Mouse (Mus musculus) embryonic facial prominence, embryonic 15.5 days (tissue): ENCODE data around the gene Dusp8. TPM values are rescaled to one million over a fixed set of nuclear protein-coding genes. Genes with fewer than 3 reads are reported as not detected.

Experiments used
- ATAC-seq: fragments of 200-750 bp; cut with Nextera tagmentation; 2 replicates; pipeline ENCODE4 v1.8.0; 2017; ENCODE audit warnings: low read depth, moderate TSS enrichment; ENCODE audit not compliant: insufficient number of reproducible peaks, low FRiP score, low TSS enrichment
- H3K27ac ChIP-seq: fragments of 300-500 bp; sonication (generic); replicated peaks from 2 replicates; pipeline ENCODE4 v1.5.1; 2015; ENCODE audit warnings: mild to moderate bottlenecking, inconsistent platforms
- H3K27me3 ChIP-seq: fragments of 300-500 bp; sonication (generic); 2 replicates; pipeline ENCODE4 v1.6.1; 2015; ENCODE audit warnings: inconsistent platforms
- H3K36me3 ChIP-seq: fragments of 300-500 bp; sonication (generic); 2 replicates; pipeline ENCODE4 v1.6.1; 2015; ENCODE audit warnings: mild to moderate bottlenecking, inconsistent platforms
- H3K4me1 ChIP-seq: fragments of 300-500 bp; sonication (generic); 2 replicates; pipeline ENCODE4 v1.6.1; 2015; ENCODE audit warnings: inconsistent platforms
- H3K4me2 ChIP-seq: fragments of 300-500 bp; sonication (generic); replicated peaks from 2 replicates; pipeline ENCODE4 v1.6.1; 2015; ENCODE audit warnings: mild to moderate bottlenecking, inconsistent platforms
- H3K4me3 ChIP-seq: fragments of 300-500 bp; sonication (generic); replicated peaks from 2 replicates; pipeline ENCODE4 v1.5.1; 2015; ENCODE audit warnings: mild to moderate bottlenecking, inconsistent platforms
- H3K9ac ChIP-seq: fragments of 300-500 bp; sonication (generic); 2 replicates; pipeline ENCODE4 v1.6.1; 2015; ENCODE audit warnings: inconsistent platforms
- H3K9me3 ChIP-seq: fragments of 300-500 bp; sonication (generic); replicated peaks from 2 replicates; pipeline ENCODE4 v1.6.1; 2016; ENCODE audit warnings: inconsistent platforms
- WGBS: fragments of 180-500 bp; shearing (Covaris S2); methylation state at CpG from one replicate; pipeline ENCODE4 v1.1.7; 2015; 5-methylcytosine and 5-hydroxymethylcytosine counted together
- polyA plus RNA-seq: library from polyadenylated mRNA; unstranded; fragments of >200 nt; fragmentation: Nextera tagmentation; extraction: Ambion mirVana; gene quantifications from 2 replicates; pipeline ENCODE4 v1.2.1, GENCODE M21; 2015

The Dusp8 gene
- polyA plus RNA-seq, 1 experiment from 2014 or later, result 6.5 TPM

GRCm38 (mm10) chr7:142096701-142097100 is 1.1 kb upstream of the Dusp8 start:
- no peak for ATAC-seq
- Histone ChIP-seq H3K9ac (no peak overlapping the region), H3K36me3 (no peaks in the 10 kb centered on the region), H3K27me3 (peaks cover 57% of the 10 kb centered on the region), H3K4me1 (peaks cover 18% of the 10 kb centered on the region), H3K4me2 (no peak overlapping the region), H3K9me3 (no peaks in the 10 kb centered on the region), H3K4me3 (no peak overlapping the region), H3K27ac (no peak overlapping the region)
- 59% methylated on average over 4 of the region's 4 CpGs for WGBS

- peaks cover 22% of the 10 kb centered on the region for H3K4me1 ChIP-seq
- H3K4me2 ChIP-seq, result peak overlapping the region; percentile 92
- peak overlapping the region; percentile 50 for H3K9ac ChIP-seq
- H3K27ac ChIP-seq, result peak overlapping the region; percentile 22; the same call in 1 of the 2 replicates
- peak; percentile 5; the same call in 1 of the 2 replicates for ATAC-seq
- no peaks in the 10 kb centered on the region for H3K9me3 ChIP-seq
- H3K4me3 ChIP-seq, result peak overlapping the region; percentile 73
- no peaks in the 10 kb centered on the region for H3K36me3 ChIP-seq
- H3K27me3 ChIP-seq, result peaks cover 79% of the 10 kb centered on the region
- under 1% methylated on average over 89 of the region's 89 CpGs for WGBS
Measured at GRCm38 (mm10) chr7:142094301-142095143, 1.1 kb downstream of the Dusp8 start.

- no peak for ATAC-seq
- WGBS, result 21% methylated on average over 6 of the region's 6 CpGs
- peaks cover 86% of the 10 kb centered on the region for H3K27me3 ChIP-seq
Measured at GRCm38 (mm10) chr7:142093696-142094240, 1.9 kb downstream of the Dusp8 start.

GRCm38 (mm10) chr7:142092991-142093390 is 2.7 kb downstream of the Dusp8 start:
- peaks cover 94% of the 10 kb centered on the region for H3K27me3 ChIP-seq
- no peak for ATAC-seq
- no peak overlapping the region for H3K9ac ChIP-seq
- no peaks in the 10 kb centered on the region for H3K9me3 ChIP-seq
- peaks cover 35% of the 10 kb centered on the region for H3K4me1 ChIP-seq
- H3K4me3 ChIP-seq, result no peak overlapping the region
- H3K36me3 ChIP-seq, result no peaks in the 10 kb centered on the region
- no peak overlapping the region for H3K27ac ChIP-seq
- 24% methylated on average over 1 of the region's 1 CpGs for WGBS
- peak overlapping the region; percentile 15; the same call in 1 of the 2 replicates for H3K4me2 ChIP-seq

More at GRCm38 (mm10) chr7:142093696-142094240, 1.9 kb downstream of the Dusp8 start:
- H3K9ac ChIP-seq, result no peak overlapping the region
- peak overlapping the region; percentile 92 for H3K4me2 ChIP-seq
- H3K4me1 ChIP-seq, result peaks cover 30% of the 10 kb centered on the region
- H3K9me3 ChIP-seq, result no peaks in the 10 kb centered on the region
- peak overlapping the region; percentile 73 for H3K4me3 ChIP-seq
- H3K27ac ChIP-seq, result no peak overlapping the region
- H3K36me3 ChIP-seq, result no peaks in the 10 kb centered on the region

- peaks cover 3% of the 10 kb centered on the region; the same call in 1 of the 2 replicates for H3K36me3 ChIP-seq
- no peak overlapping the region for H3K4me3 ChIP-seq
- H3K27ac ChIP-seq, result no peak overlapping the region
- no peak overlapping the region for H3K9ac ChIP-seq
- WGBS, result 17% methylated on average over 4 of the region's 4 CpGs
- H3K27me3 ChIP-seq, result peaks cover 93% of the 10 kb centered on the region
- no peak for ATAC-seq
- no peaks in the 10 kb centered on the region for H3K9me3 ChIP-seq
- peaks cover 35% of the 10 kb centered on the region for H3K4me1 ChIP-seq
- no peak overlapping the region for H3K4me2 ChIP-seq
Measured at GRCm38 (mm10) chr7:142091848-142092247, 3.8 kb downstream of the Dusp8 start.

GRCm38 (mm10) chr7:142089648-142090447 is 5.8 kb downstream of the Dusp8 start:
- Histone ChIP-seq H3K4me2 (no peak overlapping the region), H3K27me3 (peaks cover 91% of the 10 kb centered on the region), H3K4me1 (peaks cover 31% of the 10 kb centered on the region), H3K9me3 (no peaks in the 10 kb centered on the region), H3K4me3 (no peak overlapping the region), H3K27ac (no peak overlapping the region), H3K36me3 (peaks cover 4% of the 10 kb centered on the region; the same call in 1 of the 2 replicates), H3K9ac (no peak overlapping the region)
- ATAC-seq, result no peak
- 67% methylated on average over 17 of the region's 17 CpGs for WGBS

GRCm38 (mm10) chr7:142088886-142089285 is 6.8 kb downstream of the Dusp8 start:
- WGBS, result 6% methylated on average over 5 of the region's 5 CpGs
- Histone ChIP-seq H3K4me1 (peaks cover 34% of the 10 kb centered on the region), H3K27ac (no peak overlapping the region), H3K9me3 (no peaks in the 10 kb centered on the region), H3K36me3 (peaks cover 4% of the 10 kb centered on the region; the same call in 1 of the 2 replicates), H3K9ac (no peak overlapping the region), H3K27me3 (peaks cover 90% of the 10 kb centered on the region), H3K4me3 (no peak overlapping the region), H3K4me2 (no peak overlapping the region)
- ATAC-seq, result no peak

GRCm38 (mm10) chr7:142087069-142087652 is 8.5 kb downstream of the Dusp8 start:
- peaks cover 4% of the 10 kb centered on the region; the same call in 1 of the 2 replicates for H3K36me3 ChIP-seq
- H3K9ac ChIP-seq, result no peak overlapping the region
- H3K9me3 ChIP-seq, result no peaks in the 10 kb centered on the region
- no peak overlapping the region for H3K27ac ChIP-seq
- no peak for ATAC-seq
- no peak overlapping the region for H3K4me2 ChIP-seq
- peaks cover 43% of the 10 kb centered on the region for H3K4me1 ChIP-seq
- WGBS, result 54% methylated on average over 1 of the region's 1 CpGs
- H3K4me3 ChIP-seq, result no peak overlapping the region
- H3K27me3 ChIP-seq, result peaks cover 93% of the 10 kb centered on the region

- no peak for ATAC-seq
- Histone ChIP-seq H3K4me3 (no peak overlapping the region), H3K36me3 (peaks cover 4% of the 10 kb centered on the region; the same call in 1 of the 2 replicates), H3K27ac (no peak overlapping the region), H3K9ac (no peak overlapping the region), H3K4me2 (no peak overlapping the region), H3K9me3 (no peaks in the 10 kb centered on the region), H3K27me3 (peaks cover 94% of the 10 kb centered on the region), H3K4me1 (peaks cover 47% of the 10 kb centered on the region)
- 77% methylated on average over 4 of the region's 4 CpGs for WGBS
Measured at GRCm38 (mm10) chr7:142086159-142086905, 9.3 kb downstream of the Dusp8 start.

GRCm38 (mm10) chr7:142084820-142085219 is 10.8 kb downstream of the Dusp8 start:
- Histone ChIP-seq H3K9ac (no peak overlapping the region), H3K9me3 (no peaks in the 10 kb centered on the region), H3K27me3 (peaks cover 93% of the 10 kb centered on the region), H3K4me3 (no peak overlapping the region), H3K4me2 (no peak overlapping the region), H3K27ac (0 out of 2 replicates have a peak overlapping the region, but pooled peaks have one; percentile 1), H3K4me1 (peaks cover 46% of the 10 kb centered on the region), H3K36me3 (peaks cover 4% of the 10 kb centered on the region; the same call in 1 of the 2 replicates)
- peak; percentile 8; the same call in 1 of the 2 replicates for ATAC-seq
- WGBS, result 37% methylated on average over 3 of the region's 3 CpGs
